Mouse (Mus musculus): ENCODE measurements around the gene Vmn1r37.
"Not testable (repeated sequence)": the region's sequence is repeated elsewhere in the genome, so short reads cannot be mapped to it uniquely, and the experiment has no call there.

Gene Vmn1r37

DNA sequence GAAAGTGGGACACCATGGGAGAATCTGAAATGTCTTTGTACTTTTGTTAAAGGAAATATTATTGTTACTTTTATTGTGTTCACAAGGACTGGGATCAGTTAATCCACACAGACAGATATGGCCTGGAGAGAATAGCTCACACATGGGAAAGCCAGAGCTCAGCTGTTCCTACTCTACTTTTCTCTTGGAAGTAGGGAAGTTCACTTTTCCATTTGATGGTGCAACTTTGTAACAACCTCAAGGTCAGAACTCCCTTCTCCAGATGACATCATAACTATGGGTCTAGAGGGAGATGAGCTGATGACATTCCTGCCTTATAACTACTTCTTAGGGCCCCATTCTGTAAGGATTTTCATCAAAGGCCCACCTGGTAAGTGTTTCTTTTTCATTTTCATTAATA, at the start of gene Vmn1r37:
TSS of gene Vmn1r37 (plus strand) at position 301 of the 400 bp plus-strand sequence.
- not testable (repeated sequence) for DNase-seq (ENCODE audit: low read depth, low spot score)

DNA sequence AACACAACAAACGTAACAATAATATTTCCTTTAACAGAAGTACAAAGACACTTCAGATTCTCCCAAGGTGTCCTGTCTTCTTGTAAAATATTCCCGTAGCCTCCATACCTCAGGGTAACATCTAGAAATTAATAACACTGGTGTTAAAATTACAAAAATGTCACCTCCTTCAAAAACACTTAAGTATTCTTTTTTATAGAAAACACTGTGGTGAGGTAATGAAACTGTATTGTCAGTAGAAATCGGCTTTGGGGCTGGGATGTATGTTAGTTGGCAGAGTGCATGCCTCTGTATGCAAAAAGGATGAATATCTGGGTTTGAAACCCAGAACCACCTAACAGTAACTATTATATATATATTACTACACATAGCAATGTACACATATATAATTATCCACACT, 43.4 kb upstream of the Vmn1r37 start, which contains the start of gene Vmn1r35:
TSS of gene Vmn1r35 (minus strand) at position 101 of the 400 bp plus-strand sequence.
- no peak for DNase-seq (ENCODE audit: low read depth, low spot score)

DNA sequence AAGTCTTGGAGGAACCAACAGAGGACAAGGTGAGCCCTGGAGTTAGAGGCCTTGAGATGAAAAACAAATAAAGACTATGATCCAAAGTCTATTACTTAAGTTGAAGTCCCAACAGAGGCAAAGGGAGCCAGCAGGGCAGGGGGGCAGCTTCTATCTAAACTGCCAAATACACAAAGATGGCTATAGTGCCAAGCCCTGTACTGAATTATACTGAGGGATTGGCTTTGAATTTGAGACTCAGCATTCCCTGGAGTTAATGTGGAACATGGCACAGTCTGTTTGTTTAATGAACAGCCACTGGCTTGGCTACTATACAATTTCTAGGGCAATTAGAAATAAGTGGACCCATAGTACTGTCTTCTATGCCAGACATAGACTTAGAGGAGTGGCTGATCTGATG, 20.3 kb upstream of the Vmn1r37 start:
- DNase-seq (ENCODE audit: low read depth, low spot score): no peak

DNA sequence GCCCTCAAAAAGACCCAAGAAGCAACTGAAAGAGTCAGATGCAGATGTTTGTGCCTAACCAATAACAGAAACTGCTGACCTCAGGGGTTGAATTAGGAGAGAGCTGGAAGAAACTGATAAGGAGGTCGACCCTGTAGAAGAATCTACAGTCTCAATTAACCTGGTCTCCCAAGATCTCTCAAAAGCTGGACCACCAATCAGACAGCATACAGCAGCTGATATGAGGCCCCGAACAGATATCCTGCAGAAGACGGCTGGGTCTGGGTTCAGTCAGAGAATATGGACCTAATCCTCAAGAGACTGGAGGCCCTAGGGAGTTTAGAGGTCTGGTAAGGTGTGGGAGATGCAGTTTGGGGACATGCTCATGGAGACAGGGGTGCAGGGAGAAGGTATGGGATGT, 15.3 kb upstream of the Vmn1r37 start:
- DNase-seq (ENCODE audit: low read depth, low spot score): no peak

DNA sequence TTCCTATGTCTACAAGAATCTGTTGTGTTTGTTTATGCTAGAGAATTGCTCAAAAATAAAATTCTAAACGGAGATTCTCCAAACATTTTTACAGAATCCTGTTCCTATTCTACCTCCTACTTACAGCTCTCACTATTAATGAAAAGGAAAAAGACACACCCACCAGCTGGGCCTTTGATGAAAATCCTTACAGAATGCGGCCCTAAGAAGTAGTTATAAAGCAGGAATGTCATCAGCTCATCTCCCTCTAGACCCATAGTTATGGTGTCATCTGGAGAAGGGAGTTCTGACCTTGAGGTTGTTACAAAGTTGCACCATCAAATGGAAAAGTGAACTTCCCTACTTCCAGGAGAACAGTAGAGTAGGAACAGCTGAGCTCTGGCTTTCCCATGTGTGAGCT, 10.1 kb upstream of the Vmn1r37 start, which contains the start of gene Vmn1r36:
TSS of gene Vmn1r36 (minus strand) at position 101 of the 400 bp plus-strand sequence.
- DNase-seq (ENCODE audit: low read depth, low spot score): not testable (repeated sequence)

DNA sequence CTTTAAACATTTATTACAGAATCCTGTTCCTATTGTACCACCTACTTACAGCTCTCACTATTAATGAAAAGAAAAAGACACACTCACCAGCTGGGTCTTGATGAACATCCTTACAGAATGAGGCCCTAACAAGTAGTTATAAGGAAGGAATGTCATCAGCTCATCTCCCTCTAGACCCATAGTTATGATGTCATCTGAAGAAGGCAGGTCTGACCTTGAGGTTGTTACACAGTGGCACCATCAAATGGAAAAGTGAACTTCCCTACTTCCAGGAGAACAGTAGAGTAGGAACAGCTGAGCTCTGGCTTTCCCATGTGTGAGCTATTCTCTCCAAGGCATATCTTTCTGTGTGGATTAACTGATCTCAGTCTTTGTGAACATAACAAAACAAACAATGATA, 53.3 kb downstream of the Vmn1r37 start, which contains the start of gene Vmn1r38:
TSS of gene Vmn1r38 (minus strand) at position 101 of the 400 bp plus-strand sequence.
- DNase-seq (ENCODE audit: low read depth, low spot score): not testable (repeated sequence)
